Mouse (Mus musculus): ENCODE results near the gene Dgkd.

Dgkd gene

DNA sequence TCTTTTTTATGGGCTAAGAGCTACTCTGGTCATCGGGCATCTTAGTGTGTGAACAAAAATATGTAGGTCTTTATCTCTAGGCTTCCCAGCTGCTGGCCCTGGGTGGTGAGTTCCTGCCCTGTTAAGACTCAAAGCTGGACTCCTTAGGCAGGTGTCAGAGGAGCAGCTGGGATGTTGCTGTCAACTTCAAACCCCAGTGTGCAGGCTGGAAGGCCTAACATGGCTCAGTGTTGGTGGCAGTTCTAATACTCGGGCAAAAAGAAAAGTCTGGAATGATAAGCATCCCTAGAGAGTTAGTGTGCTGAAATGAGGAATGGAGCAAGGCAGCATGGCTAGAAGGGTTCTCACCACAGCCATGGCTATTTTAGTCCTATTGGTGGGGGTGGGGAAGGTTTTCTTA, 27.8 kb downstream of the Dgkd start:
- DNase-seq (ENCODE audit: low spot score) = peak; percentile 52

GRCm38 (mm10) chr1:87881726-87882125, 28.6 kb downstream of the Dgkd start:
- DNase-seq (ENCODE audit: low spot score) = no peak

DNA sequence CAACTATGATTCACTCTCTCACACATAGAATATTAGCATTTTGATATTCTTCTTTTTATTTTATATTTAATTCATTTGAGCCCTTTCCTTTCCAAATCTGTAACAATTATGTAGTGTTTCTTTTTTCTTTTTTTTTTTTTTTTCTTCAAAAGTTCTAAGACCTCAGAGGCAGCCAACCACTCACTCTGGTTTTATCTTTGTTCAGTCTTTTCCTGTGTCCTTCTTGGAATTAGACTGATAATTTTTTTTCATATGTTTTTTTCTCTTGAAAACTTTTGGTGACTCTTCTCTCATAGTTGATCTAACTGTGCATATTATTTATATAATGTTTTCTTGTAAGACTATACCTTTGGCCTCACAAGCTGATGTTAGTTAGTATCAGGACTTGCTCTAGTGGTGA, 29.5 kb downstream of the Dgkd start:
- DNase-seq (ENCODE audit: low spot score) = no peak

GRCm38 (mm10) chr1:87890960-87891359, 37.9 kb downstream of the Dgkd start:
- peak; percentile 83 for DNase-seq (ENCODE audit: low spot score)

GRCm38 (mm10) chr1:87891634-87892033, 38.5 kb downstream of the Dgkd start:
- DNase-seq (ENCODE audit: low spot score) = peak; percentile 75

- DNase-seq (ENCODE audit: low spot score) = no peak
These were observed 39.4 kb downstream of the Dgkd start for GRCm38 (mm10) chr1:87892499-87892898.

GRCm38 (mm10) chr1:87893414-87893813, 40.3 kb downstream of the Dgkd start:
- DNase-seq (ENCODE audit: low spot score) = no peak

DNA sequence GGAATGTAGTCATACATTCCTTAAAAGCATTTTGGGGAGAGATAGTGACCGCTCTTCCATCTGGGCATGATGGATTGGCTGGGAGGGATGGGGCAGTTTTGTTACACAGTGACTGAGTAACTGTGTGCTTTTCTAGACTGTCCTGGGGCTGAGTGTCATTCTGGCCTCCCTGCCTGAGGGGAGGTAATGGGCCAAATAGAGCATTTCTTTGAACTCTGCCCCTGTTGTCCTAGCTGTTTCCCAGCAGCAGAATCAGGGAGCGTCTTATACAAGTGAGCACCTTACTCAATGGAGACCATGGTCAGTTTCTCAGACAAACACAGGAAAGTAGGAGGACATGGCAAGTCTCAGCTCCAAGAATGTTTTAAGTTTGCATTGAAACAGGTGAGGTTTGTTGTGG, 43.8 kb downstream of the Dgkd start:
- DNase-seq (ENCODE audit: low spot score) = no peak

DNA sequence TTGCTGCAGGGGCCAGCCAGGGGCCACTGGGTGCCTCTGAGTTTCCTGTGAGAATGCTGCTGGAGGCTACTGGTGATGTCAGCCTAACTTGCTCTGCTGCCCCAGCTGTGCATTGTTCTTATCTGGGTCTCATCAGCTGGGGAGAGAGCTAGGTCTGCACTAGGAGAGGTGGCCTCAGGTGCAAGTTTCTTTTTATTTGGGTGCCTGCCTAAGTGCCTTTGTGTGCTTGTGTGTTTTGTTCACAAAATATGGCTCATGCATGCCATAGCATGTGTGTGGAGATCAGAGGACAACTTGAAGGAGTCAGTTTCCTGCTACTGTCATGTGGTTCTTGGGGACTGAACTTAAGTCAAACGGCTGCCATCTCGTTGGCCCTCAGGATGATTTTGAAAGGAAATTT, 46.6 kb downstream of the Dgkd start:
- DNase-seq (ENCODE audit: low spot score) = no peak

- DNase-seq (ENCODE audit: low spot score) = peak; percentile 37
These were observed 47.9 kb downstream of the Dgkd start for GRCm38 (mm10) chr1:87900979-87901378.

DNA sequence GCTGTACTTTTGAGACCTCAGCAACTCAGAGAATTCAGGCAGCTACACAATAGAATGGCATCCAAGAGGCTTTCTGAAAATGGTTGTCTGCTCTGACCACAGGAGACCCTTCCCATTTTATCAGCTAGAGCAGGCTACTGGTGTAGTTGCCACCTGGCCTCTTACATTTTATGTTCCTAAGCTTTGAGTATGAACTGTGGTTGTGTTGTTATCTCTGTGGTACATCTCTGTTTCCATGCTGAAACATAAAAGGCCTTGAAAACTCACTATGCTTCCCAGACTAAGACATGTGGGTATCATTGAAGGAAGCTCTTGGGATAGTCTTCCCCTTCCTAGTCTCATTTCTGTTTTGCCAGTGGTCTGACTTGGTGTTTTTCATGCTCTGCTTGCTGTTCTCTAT, 49.1 kb downstream of the Dgkd start:
- no peak for DNase-seq (ENCODE audit: low spot score)

DNA sequence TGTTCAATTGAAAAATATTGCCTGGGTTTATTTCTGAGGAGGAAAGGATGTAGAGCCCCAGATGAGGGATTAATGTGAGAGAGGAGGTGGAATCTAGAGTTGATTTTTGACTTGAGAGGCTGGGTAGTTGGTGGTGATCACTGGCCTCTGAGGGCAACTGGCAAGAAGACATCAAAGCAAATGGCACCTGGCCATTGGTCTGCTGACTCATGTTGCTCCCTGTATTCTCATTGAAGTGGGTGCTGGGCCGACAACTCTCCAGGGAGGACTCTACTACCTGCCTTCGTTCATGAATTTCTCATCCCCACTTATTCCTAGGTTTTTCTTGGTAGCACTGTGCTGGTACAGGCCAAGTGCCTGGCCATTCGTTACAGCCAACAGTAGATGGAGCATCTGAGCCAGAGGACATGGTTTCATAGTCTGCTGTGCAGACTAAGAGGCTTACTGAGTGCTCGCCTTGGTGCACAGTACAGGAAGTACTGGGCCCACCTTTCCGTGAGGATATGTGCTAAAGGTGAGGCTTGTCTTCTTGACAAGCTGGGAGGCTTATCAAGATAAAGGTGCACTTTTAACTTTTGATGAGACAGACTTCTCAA, 53.4 kb downstream of the Dgkd start:
- no peak for DNase-seq (ENCODE audit: low spot score)

GRCm38 (mm10) chr1:87908006-87908405, 54.9 kb downstream of the Dgkd start:
- no peak for DNase-seq (ENCODE audit: low spot score)

DNA sequence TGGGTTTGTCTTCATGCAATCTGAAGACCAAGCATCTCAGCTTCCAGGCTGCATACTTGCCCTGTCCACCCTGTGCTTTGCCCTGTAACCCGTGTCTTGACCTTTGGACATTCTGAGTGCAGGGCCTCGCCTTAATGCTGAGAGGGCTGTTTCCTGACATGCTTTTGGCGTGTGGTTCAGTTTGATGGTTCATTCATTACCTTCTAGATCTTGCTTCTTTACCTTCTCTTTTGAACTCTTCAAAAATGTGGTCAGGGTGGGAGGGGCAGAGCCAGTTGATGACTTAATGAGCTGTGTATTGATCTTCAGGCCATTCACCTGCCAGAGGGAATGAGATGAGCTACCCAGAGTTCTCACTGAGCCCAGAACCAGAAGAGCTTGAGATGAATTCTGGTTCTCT, 55.6 kb downstream of the Dgkd start:
- no peak for DNase-seq (ENCODE audit: low spot score)

DNA sequence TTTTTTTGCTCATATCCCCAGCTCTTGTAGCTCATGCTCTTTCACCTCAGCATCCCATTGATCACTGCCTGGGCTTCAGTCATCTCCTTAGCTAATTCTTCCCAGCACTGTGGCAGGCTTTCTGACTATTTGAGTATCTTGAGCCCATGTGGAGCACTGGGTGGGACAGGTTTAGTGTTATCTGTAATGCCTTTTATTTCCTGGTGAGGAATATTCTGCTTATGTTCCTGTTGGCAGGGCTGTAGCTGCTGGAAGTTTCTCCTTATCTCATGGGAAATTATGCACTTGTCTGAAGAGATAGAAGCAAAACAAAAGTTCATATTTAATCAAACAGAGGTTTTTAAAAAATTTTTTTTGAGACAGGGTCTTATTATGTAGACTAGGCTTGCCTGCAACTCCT, 56.5 kb downstream of the Dgkd start:
- DNase-seq (ENCODE audit: low spot score) = no peak

DNA sequence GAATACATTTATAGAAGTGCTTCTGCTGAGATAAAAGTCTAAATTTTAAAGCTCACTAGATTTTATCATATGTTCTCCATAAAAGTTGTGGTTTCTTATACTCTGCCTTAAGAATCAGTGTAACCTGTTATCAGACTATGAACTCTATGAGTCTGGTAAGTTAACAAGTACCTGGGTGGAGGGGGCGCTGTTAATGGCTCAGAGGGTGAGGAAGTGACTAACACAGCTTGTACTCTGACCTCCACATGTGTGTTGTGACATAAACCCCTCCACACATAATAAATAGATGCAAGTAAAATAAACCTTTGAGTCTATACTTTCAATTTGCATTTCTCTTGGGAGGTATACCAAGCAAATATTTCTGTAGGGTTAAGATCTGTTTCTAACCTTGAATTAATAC, 57.3 kb downstream of the Dgkd start:
- DNase-seq (ENCODE audit: low spot score) = no peak

DNA sequence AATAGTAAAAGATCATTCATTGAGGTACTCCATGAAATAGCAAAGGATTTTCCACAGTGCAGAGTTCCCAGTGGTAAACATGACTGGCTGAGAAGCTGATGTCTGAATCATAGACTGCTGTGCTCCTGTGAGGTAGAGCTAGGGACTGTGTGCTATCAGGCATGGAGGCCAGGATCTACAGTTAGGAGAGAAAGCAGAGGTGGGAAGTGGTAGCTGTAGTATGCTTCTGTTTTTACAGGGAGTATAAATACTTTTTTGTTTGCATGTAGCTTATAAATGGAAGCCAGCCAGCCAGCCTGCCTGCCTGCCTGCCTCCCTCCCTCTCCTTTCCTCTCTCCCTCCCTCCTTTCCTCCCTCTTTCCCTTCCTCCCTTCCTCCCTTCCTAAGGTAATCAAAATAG, 60.3 kb downstream of the Dgkd start:
- DNase-seq (ENCODE audit: low spot score) = no peak

- DNase-seq (ENCODE audit: low spot score) = no peak
These were observed 64.3 kb downstream of the Dgkd start for GRCm38 (mm10) chr1:87917361-87917760.

DNA sequence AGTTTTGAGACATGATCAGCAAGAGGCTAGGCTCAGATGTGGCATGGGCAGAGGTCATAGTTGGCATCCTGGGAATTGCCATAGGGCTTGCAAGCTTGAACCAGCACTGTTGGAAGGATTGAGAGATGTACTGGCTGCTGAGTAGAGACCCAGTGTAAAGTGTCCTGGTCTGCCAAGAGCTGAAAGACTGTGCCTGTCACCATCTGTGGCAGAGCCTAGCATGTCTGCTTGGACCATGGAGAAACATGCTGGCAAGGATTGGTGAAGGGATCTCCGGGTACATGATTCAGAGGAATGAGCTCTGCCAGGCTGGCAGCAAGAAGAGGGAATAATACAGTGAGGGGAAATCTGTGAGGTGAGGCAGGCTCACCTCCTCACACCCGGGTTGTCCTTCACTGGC, 65.0 kb downstream of the Dgkd start:
- no peak for DNase-seq (ENCODE audit: low spot score)

GRCm38 (mm10) chr1:87920056-87920614, 67.0 kb downstream of the Dgkd start:
- no peak for DNase-seq (ENCODE audit: low spot score)

DNA sequence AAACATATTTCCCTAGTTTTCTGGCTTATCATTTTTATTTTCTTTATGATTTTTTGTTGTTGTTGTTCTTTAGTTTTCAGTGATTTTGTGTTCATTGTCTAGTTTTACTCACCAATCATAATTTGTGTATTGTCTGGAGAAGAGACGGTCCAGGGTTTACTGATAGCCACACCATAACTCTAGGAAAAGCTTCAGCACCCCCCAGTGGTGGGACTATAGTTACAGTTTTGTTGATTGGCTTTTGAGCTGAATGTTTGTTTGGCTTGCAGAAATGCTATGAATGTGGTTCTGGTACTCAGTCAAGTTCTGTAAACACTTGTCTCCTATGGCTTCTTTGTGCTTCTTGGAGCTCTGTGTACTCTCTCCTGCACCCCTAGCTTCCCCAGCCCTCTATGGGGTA, 69.6 kb downstream of the Dgkd start:
- peak; percentile 76 for DNase-seq (ENCODE audit: low spot score)

GRCm38 (mm10) chr1:87924888-87925287, 71.8 kb downstream of the Dgkd start:
- no peak for DNase-seq (ENCODE audit: low spot score)

GRCm38 (mm10) chr1:87929730-87930129, 76.6 kb downstream of the Dgkd start:
- DNase-seq (ENCODE audit: low spot score) = no peak

- DNase-seq (ENCODE audit: low spot score) = no peak
These were observed 80.0 kb downstream of the Dgkd start for GRCm38 (mm10) chr1:87933051-87933450.

Data from adipocyte (in vitro differentiated cells).